Mouse (Mus musculus): ENCODE data around the gene Fgfr2.

Fgfr2 gene

DNA sequence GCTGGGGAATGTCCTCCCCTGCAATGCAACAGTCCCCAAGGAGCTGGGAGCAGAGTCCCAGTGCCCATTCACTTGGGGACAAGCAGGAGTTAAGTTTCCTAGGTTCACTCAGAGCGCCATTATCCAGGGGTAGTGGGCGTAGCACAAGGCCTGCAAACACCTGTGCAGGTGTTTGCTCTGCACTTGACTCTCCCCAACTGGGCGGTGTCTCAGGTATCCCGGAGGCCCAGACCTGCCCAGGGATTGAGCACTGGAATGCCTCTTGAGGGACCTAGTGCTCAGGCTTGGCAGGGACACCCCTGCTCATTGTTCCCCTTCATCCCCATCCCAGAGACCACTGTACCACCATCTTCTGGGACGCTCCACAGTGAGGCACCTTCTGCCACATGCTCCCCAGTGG lies 1243.0 kb downstream of the Fgfr2 start:
- DNase-seq (ENCODE audit: low read depth, low spot score): no peak

GRCm38 (mm10) chr7:131878846-131879245 lies 1244.3 kb downstream of the Fgfr2 start:
- no peak for DNase-seq (ENCODE audit: low read depth, low spot score)

DNA sequence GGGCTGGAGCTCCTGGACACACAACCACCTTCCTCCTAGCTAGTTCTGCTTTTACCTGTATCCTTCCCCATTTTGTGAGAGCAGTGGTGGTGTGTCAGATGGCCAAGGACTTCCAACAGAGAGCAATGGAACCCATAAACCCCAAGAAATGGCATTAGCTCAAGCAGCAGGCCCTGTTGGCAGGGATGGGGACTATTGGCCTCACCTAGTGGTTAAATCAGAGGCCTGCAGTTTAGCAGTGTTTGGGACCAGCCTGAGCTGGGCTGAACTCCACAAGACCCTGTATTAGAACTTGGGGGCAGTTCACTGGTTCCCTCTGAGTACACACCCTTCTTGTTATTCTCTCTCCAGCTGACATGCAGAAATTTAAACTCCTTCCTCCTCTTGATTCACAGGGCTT lies 1262.0 kb downstream of the Fgfr2 start:
- DNase-seq (ENCODE audit: low read depth, low spot score): no peak

DNA sequence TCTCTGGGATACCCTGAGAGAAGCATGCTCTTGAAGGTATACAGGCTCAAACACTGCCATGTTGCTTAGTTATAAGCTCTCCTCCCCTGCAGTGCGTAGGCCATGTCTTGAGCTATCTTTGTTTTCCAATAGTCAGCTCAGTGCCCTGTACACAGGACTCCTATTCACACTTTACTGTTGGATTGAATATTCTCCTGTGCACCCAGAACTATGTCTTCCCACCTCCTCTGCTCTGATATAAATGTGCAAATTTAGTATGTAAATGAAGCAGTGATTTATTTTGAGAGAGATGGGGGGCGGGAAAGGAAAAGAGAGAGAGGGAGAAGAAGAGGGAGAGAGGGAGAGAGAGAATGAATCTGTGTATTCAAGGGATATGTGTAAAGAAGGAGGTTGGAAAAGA lies 1267.5 kb downstream of the Fgfr2 start:
- DNase-seq (ENCODE audit: low read depth, low spot score): no peak

GRCm38 (mm10) chr7:131850579-131850978 lies 1272.6 kb downstream of the Fgfr2 start:
- DNase-seq (ENCODE audit: low read depth, low spot score): no peak

GRCm38 (mm10) chr7:131846066-131846905 lies 1276.9 kb downstream of the Fgfr2 start:
- DNase-seq (ENCODE audit: low read depth, low spot score): no peak

DNA sequence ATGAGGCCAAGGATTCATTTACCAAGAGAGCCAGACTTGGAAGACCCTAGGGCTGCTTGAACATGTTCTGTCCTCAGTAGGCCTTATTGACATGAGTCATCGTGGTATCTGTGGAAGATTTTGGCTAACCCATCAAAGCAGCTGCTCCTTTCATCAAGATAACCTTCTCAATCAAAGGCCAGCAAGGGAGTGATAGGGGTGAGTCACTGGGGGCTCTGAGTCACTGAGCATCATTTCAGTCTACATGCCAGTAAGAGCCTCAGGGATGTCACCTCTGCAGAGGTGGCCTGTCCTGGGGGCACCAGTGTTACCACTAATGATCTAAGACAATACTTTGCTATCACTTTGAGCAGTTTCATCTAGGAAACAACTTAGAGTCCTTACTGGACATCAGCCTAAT lies 1292.9 kb downstream of the Fgfr2 start:
- DNase-seq (ENCODE audit: low read depth, low spot score): no peak

DNA sequence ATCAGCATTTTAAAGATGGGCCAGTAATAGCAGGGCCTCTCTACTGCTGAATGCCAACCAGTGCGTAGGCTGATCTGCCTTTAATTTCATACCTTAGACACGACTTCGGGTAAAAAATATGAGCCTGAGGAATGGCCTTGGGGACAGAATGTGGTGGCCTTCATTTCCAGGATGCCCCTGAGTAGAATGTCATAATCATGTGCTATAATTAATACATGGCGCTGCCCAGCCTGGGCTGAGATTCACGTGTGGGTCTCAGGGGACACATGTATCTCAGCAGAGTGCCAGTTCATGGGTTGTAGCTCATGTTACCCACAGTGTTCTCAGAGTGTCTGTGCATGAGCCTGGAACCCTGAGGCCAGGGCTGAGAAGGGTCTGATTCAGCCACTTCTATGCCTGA lies 1296.3 kb downstream of the Fgfr2 start:
- no peak for DNase-seq (ENCODE audit: low read depth, low spot score)

DNA sequence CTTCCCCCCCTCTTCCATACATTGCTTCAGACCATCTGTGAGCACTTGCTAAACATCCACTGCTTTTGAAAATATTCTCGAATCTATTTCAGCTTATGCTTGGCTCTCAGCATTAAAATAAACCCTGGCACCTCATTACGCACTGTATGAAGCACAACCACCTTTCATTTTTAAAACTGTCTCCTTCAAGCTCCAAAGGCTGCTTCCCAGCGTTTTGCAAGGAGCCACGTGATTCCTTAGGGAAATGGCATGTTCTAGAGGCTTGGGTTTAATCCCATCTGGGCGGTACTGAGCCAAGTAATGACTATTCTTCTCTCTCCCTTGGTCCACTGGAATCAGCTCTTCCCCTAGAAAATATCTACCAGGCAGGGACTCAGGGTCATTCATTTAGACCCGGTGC lies 1305.2 kb downstream of the Fgfr2 start:
- no peak for DNase-seq (ENCODE audit: low read depth, low spot score)

DNA sequence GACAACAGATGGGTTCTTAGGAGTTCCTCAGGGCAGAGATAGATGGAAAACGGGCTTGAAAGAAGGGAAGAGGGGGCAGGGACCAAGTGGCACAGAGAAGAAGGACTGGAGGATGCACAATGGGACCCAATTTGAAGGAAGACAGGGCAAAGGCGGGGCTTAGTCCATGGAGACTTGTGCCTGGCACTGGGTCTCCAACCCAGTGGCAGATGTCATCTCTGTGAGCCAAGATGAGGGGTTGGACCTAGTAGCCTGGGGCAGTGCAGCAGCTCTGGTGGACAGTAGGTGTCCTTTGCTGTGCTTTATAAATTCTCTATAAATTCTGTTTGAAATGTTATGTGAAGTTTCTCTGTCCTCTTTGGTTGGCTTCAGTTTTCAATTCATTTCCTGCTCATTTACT lies 1306.5 kb downstream of the Fgfr2 start:
- no peak for DNase-seq (ENCODE audit: low read depth, low spot score)

GRCm38 (mm10) chr7:131812116-131812515 lies 1311.0 kb downstream of the Fgfr2 start:
- DNase-seq (ENCODE audit: low read depth, low spot score): no peak

DNA sequence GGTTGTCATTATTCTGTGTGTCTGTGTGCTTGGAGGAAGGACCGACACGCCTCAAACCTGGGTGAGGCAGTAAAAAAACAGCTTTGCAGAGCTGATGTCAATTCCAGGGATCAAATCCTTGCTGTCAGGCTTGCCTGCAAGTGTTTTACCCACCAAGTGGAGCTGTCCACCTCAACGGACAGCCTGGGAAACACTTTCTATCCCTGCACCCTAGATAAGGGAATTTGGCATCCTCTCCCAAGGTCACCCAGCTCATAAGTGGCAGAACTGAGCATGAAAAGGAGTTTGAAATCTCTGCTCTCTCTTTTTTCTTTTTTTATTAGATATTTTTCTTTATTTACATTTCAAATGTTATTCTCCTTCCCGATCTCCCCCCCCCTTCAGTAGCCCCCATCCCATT lies 1312.2 kb downstream of the Fgfr2 start:
- no peak for DNase-seq (ENCODE audit: low read depth, low spot score)

DNA sequence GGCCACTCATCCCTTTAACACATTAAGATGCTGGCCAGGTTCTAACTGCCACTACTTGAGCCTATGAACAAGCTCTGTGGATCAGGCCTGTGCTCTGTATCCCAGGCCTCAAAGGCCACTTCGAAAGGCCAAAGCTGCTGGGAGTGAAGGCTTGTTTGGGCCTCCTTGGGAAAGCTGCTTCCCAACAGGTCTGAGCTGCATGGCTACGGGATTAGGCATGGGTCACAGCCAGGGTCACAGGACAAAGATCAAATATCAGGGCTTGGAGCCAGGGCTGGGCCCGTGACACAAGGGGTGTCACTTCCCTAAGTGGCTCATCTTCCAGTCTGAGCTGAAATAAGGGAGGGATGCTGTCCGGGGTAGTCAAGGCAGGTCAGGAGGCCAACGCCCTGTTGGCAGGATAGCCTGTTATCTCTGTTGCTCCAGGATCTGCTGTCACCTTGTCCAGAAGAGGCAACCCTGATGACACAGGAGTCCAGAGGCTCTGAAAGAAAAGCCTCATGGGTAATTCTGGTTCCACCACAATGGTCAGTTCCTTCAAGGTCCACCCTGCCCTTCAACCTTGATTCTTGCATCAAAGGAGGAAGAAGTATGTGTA lies 1313.5 kb downstream of the Fgfr2 start:
- DNase-seq (ENCODE audit: low read depth, low spot score): no peak

- no peak for DNase-seq (ENCODE audit: low read depth, low spot score)
These were observed 1315.9 kb downstream of the Fgfr2 start for GRCm38 (mm10) chr7:131807257-131807656.

GRCm38 (mm10) chr7:131805525-131806202 lies 1317.5 kb downstream of the Fgfr2 start:
- no peak for DNase-seq (ENCODE audit: low read depth, low spot score)

GRCm38 (mm10) chr7:131800416-131801045 lies 1322.6 kb downstream of the Fgfr2 start:
- DNase-seq (ENCODE audit: low read depth, low spot score): no peak

DNA sequence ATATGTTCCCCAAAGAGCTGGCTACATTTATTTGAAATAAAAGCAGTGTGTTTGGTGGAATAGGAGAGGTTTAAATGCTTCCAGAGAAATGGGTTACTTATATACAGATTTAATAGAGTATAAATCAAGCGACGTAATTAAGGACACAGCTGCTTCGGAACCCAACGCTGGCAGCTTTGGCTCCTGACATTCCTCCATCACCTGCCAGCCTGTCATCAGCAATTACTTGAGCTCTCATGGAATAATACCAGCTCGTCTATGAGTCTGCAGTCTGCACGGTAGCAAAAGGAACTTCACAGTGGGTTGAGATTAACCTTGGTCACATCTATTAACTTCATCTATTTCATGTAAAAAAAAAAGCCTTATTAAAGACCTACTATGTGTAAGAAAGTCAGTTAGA lies 1326.0 kb downstream of the Fgfr2 start:
- no peak for DNase-seq (ENCODE audit: low read depth, low spot score)

DNA sequence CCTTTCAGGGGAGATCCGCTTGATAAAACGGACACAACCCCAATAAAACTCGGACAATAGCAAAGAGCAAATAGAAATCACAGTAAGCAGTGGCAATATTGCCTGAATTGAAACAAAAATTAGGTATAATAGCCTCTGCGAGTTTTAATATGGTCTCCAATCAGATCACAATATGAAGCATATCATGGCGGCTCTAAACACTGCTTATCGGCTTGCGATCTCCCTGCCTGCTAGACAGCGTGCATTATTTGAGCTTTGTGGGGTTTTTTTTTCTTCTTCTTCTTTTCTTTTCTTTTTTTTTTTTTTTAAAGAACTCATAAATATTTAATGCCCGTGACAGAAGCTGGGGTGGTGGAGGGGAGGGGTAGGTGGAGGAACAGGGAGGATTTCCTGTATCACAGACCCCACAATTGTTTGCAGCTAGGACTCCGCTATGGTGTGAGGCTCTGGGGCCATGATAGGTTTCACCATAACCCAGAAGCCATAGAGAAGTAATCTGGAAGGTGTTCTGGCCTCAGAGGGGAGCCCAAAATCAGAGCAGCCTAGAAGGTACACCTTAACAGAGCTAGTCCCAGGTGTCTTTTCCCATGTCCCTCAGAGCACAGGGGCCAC lies 1334.4 kb downstream of the Fgfr2 start:
- DNase-seq (ENCODE audit: low read depth, low spot score): no peak

- no peak for DNase-seq (ENCODE audit: low read depth, low spot score)
These were observed 1337.4 kb downstream of the Fgfr2 start for GRCm38 (mm10) chr7:131785721-131786120.

DNA sequence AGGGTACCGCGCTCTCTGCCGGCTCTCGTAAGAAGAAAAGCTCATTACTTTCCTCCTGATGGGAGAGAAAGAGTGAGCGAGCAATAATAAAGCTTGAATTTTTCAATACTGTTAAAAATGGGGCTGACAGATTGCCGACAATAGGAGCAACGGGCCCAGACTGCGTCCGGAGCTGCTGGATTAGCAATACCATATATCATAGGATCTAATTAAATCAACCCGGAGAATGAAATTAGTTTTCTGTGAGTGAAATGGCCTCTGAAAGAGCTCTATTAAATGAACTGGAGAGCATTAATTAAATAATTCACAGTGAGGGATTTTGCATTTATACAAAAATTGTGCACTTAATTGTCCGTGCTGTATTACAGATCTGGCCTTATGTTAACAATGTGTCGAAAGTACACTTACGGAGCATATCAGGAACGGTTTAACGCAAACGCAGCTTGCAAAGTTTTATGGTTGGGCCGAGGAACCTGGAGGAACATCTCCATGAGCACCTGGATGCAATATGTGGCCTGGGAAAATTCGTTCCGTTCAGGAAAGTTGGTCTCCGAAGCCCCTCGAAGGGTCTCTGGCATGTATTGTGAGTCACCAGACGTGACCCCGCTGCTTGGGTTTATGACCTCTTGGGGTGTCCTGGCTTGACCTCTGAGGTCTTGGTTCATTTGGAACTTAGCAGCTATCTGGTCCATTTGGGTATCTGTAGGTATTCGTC lies 1344.7 kb downstream of the Fgfr2 start:
- no peak for DNase-seq (ENCODE audit: low read depth, low spot score)
